Mouse (Mus musculus) left cerebral cortex, postnatal 36 days (tissue): ENCODE measurements around the gene Ube2ql1. TPM values are rescaled to one million over a fixed set of nuclear protein-coding genes. Genes with fewer than 3 reads are reported as not detected.

Source experiments
- DNase-seq, 2 experiments: peaks; one replicate each; pipeline ENCODE4 v3.0.0; 2021 to 2022; ENCODE audit warnings: low spot score in 2 of 2, mixed read lengths in 1 of 2
- intact Hi-C: fragments of 180-260 bp; cut with DNase I; formaldehyde crosslinking; loops from one replicate; pipeline ENCODE4 v1.15.1; 2025
- total RNA-seq, 2 experiments: library from RNA; stranded (reverse); gene quantifications; 2 replicates each; pipeline ENCODE4 v1.2.3; 2021

The Ube2ql1 gene
- 100 to 1,000 TPM; 209 to 239 TPM for total RNA-seq

DNA sequence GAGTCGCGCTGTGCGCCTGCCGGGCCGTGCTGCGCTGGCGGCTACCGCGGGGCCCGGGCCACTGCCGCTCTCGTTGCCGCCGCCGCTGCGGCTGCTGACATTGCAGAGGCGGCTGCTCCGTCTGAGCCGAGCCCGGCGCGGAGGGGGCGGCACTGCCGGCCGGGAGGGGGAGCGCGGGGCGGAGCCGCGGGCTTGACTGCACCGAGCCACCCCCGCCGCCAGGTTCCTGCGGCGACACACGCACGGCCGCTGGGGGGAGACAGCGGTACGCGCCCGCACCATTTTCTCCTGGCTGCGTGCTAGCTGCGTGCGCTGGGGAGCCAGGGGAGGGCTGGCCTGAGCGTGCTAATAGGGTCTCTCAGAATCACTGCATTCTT, at the start of gene Ube2ql1:
Gene Ube2ql1 (minus strand): TSS at position 131 of the 377 bp plus-strand sequence.
- DNase-seq: peak; percentile 94 to 97
- intact Hi-C loops: loop anchor here (2.0 to 5.0 kb wide), 6 partner anchors 38 to 843 kb away; no protein-coding TSS in a partner anchor

DNA sequence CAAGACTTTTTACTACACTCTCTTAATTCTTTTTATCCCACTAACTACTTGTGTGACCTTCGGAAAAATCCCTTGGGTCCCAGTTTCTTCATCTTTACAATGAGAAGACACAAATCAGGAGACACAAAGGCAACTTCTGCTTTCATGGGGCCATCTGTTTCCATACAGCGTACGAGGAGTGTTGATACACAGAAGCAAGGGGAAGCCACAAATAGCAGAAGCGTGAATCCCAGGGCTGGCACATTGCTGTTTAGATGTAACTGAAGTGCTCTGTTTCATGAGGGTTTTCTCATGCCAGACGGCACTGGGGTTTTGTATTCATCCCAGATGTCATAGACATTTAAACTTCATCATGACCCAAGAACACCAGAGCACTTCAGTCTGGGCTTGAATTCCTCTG, 49.0 kb upstream of the Ube2ql1 start:
- no peak for DNase-seq

DNA sequence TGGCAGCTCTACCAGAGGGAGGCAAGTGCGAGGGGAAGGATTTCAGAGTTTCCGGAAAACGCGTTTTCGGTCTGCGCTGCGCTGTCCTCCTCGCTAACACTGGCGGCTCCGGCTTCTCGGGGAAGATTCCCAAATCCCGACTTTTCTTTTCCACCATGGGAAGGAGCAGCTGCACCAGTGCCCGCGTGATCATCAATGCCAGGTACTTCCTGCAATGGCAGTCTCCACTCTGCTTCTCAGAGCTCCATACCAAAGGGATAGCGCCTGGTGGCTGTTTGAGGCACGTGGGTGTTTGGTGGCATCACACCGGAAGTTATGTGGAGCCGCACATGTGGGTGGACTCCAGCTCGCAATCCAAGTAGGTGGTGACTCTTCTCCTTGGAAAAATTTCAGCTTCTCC, 38.5 kb upstream of the Ube2ql1 start:
- intact Hi-C loops: loop anchor here (5.0 kb wide), 1 partner anchor 36 kb away; no protein-coding TSS in a partner anchor

More for the DNA sequence above, 49.0 kb upstream of the Ube2ql1 start:
- intact Hi-C loops: no loop called here

DNA sequence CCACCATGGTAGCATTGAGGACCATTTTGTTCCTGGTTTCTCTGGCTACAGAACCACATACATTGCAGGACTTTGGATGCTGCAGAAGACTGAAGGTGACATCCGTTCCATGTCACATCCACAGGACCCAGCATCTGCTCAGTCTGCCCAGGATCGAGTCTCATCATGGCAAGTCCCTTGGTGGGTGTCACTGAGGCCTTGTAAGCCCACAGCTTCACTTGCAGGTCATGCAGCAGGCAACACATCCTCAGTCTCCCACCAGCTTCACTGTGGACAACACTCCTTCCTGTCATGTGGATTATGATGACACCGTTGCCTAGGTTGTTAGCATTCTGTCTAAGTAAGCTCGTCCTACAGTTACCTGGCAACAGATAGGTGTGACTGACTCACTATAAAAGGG, 32.7 kb upstream of the Ube2ql1 start:
- DNase-seq: no peak
- intact Hi-C loops: no loop called here

More for the DNA sequence above, 38.5 kb upstream of the Ube2ql1 start:
- DNase-seq: peak; percentile 85 to 87

DNA sequence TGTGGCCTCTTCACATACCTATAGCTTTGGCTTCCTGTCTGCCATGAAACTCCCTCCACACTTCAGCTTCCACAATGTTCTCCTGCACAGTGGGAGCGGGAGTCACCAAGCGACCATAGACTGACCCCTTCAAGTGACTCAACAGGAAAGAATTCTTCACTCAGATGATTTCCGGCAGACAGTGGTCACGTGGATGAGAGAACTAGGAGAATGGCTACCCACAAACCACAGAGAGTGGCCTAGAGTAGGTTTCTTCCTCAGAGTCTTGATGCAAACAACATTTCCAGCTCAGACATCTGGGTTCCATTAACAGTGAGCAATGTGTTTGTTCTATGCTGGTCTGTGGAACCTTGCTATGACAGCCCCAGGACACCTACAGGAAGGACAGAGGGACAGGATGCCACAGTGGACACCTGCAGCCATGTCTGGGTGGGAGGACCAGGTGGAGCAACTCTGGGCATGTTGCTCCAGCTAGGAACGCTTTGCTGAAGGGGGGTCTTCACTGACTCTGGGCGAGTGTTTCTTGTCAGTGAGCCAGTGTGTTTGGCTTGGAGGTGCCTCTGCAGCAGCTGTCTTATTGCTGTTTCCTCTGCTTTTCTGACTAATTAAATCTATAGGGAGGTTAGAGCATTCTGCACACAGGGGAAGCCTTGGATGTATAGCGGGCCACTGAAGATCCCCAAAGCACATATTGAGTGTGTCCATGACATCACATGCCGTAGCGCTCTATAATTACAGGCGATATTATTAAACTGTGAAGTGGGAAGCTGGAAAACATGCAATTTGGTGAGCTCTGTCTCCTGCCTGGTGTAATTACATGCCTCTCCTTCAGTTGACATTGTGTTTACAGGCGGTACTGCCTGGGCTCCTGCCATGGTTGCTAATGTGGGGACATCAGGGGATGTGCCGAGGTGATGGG, 31.1 kb upstream of the Ube2ql1 start:
- intact Hi-C loops: no loop called here
- DNase-seq: no peak

DNA sequence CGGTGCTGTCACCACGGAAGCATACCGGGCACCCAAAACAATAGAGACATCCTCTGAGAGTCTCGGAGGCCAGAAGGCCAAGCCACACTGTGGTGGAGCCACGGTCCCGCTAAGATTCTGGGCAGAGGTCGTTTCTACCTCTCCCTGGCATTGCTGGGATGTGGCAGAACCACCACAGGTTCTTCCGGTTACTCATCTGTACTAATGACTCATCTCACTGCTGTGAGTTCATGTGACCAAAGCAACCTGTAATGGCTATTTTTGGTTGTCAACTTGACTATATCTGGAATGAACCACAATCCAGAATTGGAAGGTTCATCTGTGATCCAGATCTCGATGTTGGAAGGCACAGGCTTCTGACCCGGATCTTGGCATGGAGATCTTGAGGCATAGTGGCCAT, 28.5 kb upstream of the Ube2ql1 start:
- intact Hi-C loops: no loop called here
- no peak for DNase-seq

DNA sequence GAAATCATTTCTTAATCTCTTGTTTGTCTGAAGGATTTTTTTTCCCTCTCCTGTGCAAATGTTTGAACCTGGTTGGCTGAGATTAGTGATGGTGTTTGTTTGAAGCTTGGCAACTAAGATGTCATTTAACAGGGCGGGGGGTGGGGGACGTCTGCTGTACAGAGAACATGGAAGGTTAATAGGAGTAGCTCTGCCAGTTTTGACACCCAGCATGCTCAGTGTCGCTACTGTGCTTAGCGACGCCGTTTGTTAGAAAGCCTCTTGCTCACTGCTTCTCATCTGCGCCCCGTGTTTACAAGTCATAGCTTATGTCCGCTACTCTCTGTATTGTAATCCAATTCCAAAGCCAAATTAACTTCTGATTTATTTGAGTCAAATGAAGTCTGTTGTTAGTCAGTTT, 25.0 kb upstream of the Ube2ql1 start:
- intact Hi-C loops: no loop called here
- DNase-seq: no peak

DNA sequence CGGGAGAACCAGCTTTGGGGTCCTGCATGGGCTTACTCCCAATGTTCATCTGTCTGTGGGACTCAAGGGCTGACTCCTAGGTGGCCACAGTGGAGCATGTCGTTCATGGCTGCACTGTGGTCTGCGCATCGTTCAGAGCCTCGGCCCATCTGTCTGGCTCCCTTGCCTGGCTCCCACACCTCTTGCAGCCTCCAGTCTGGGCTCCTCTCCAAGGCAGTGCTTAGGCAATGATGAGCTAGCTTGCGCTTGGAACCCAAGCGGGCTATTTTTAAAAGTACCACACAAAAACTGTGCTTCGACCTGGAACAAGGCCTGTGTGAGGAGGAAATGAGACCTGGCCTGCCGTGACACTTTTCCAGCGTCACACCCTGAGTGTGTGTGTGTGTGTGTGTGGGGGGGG, 21.7 kb upstream of the Ube2ql1 start:
- peak; percentile 84 to 88 for DNase-seq
- intact Hi-C loops: no loop called here

DNA sequence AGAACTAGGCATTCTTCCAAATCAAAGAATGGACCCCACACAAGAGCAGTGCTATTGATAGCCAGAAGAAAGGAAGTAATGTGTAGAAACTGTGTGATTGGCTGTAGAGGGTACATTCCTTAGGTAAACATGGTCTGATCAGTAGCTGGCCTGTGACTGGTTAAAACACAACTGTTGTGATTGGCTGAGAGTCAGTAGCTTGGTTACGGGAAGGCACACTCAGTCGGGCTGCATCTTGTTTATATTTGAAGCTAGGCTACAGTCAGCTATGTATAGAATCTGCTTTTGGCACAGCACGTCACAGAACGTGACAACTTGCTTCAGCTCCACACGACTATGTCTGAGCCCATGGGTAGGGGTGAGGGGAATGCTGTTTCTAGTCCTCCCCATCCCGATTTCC, 19.3 kb upstream of the Ube2ql1 start:
- intact Hi-C loops: no loop called here
- DNase-seq: peak; percentile 36 to 46

DNA sequence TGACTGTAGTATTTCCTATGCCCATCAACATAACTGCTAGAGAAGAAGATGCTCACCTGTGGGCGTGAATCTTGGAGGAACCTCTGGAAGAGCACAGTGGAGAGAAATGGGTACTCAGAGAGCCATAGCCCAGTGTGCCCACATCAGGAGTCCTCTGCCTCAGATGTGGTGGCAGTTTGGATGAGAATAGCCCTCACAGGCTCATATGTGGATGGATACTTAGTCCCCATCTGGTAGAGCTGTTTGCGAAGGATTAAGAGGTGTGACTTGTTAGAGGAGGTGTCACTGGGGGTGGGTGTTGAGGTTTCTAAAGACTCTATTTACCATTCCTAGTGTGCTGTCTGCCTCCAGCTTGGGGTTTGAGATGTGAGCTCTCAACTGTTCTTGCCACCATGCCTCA, 13.2 kb upstream of the Ube2ql1 start:
- intact Hi-C loops: no loop called here
- no peak for DNase-seq

DNA sequence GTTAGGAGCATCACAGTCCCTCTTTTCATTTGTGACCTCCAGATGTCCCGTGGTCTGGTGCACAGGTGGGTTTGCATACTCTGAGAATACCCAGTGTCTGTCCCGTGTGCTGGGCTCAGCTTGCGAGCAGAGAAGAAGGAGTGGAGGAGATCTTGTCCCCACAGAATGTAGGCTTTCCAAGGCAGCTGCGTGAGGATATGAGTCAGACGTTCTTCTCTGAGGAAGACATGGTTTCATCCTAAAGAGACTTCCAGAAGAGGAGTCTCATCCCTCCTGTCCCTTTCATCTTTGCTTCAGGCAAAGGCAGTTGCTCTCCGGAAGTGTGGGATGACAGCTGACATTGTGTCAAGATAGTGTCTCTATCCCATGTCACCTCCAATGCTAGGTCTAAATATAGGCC, 11.8 kb upstream of the Ube2ql1 start:
- DNase-seq: no peak
- intact Hi-C loops: no loop called here

DNA sequence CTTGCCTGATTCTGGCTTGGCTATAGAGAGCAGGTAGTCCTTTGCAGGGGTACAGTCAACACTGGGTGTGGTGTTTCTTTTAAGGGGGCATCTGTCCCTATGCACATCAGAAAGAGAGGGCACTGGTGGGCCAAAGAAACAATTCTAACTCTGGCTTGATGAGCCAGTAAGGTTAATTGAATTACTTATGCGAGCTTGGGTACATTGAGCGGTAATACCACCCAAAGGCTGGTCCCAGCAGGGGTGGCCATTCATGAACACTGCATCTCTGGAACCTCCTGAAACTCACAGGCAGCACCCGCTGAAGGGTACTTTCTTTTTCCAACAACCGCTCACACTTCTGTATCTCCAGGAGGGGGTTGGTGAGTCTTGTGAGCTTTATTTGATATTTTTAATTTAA, 9.1 kb upstream of the Ube2ql1 start:
- intact Hi-C loops: no loop called here

DNA sequence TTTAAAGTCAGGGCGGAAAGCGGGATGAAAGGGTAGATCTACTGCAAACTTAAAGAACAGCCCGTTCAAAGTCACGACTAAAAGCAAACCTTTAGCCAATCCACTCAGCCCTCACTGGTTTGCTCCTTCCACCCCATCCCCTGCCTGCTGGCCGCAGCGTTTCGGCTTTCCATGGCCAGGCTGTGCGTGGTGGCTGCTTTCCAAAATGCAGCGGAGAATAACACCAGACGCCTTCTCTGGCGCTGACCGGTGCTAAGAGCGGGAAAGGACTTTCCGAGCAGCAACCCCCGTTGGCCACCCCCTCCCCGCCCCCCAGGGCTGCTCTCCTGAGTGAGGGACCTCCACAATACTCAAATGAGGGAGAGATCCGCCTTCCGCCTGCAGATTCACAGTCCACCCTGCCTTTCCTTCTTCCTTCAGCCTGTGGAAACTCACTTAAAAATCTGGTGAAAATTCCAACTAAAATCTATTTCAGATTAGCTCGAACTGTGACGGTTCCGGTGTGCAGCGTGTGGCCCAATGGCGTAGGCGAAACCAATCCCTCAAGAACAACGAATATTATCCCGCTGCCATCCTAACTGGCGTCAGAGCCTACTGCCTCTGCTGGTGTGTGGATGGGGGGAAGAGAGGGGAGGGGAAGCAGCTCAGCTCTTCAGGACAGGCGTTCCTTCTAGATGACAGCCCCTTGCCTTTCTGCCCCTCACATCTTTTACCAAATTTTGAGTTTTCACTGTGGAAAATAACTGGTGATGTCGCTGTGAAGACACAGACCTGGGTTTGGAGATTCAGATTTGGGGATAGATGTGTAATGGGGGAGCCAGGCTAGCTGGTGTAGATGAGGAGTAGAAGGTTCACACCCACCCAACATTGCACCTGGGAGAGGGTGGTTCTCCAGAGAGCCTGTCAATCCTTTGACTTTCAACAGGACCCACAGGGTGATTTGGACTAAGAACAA, 919 bp upstream of the Ube2ql1 start:
- DNase-seq: peak; percentile 65 to 77
- intact Hi-C loops: loop anchor here (2.0 to 5.0 kb wide), 4 partner anchors 37 to 492 kb away; no protein-coding TSS in a partner anchor

More for the DNA sequence above, 9.1 kb upstream of the Ube2ql1 start:
- no peak for DNase-seq

DNA sequence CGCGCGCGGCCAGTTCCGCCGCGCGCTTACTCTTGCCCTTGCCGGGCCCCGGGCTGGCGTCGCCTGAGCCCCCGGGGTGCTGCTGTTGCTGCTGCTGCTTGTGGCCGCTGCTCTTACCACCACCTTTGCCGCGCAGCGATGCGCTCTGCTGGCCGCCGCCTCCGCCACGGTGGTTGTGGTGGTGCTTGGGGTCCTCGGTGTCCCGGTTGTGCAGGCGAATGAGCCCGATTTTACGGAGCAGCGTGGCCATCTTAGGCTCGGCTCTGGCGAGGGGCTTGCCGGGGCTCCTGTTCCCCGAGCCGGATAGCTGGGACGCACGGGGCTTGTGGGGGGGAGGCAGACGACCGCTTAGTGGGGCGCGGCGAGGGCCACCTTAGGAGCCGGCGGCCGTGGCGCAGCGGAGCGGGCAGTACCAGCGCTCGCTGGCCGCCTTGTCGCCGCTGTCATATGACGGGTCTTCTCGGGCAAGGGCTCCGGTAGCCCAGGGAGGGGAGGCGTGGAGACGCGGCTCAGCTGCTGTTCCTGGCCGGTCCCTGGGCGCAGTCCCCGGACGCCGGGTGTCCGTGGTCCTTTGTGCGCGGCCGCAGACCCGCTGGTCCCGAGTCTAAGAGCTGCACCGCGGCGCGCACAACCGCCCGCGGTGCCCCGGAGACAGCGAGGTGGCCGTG, 464 bp downstream of the Ube2ql1 start:
- intact Hi-C loops: loop anchor here (2.0 to 5.0 kb wide), 2 partner anchors 42 to 844 kb away; no protein-coding TSS in a partner anchor
- DNase-seq: peak; percentile 54 to 71

DNA sequence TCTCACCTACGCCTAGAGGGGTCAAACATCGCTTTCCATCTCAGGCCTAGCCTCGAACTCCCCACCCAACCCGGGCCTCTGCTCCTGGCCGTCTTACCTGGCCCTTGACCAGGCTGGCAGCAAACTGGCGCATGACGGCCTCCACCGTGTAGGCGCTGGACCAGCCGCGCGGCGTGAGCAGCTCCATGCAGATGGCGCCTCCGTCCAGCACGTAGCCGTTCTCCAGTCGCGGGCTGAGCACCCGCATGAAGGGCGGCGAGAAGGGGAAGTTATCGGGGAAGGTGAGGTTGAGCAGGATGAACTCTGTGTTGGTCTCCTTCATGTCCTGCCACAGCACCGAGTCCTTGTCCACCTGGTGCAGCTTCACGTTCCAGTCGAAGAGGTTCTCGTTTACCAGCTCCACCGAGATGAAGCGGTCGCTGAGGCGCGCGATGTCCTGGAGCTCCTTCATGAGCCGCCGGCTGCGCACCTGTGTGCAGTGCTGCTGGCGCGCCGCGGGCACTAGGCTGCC, 1.2 kb downstream of the Ube2ql1 start:
- intact Hi-C loops: loop anchor here (2.0 to 5.0 kb wide), 2 partner anchors 41 to 844 kb away; no protein-coding TSS in a partner anchor
- peak; percentile 74 to 79 for DNase-seq

DNA sequence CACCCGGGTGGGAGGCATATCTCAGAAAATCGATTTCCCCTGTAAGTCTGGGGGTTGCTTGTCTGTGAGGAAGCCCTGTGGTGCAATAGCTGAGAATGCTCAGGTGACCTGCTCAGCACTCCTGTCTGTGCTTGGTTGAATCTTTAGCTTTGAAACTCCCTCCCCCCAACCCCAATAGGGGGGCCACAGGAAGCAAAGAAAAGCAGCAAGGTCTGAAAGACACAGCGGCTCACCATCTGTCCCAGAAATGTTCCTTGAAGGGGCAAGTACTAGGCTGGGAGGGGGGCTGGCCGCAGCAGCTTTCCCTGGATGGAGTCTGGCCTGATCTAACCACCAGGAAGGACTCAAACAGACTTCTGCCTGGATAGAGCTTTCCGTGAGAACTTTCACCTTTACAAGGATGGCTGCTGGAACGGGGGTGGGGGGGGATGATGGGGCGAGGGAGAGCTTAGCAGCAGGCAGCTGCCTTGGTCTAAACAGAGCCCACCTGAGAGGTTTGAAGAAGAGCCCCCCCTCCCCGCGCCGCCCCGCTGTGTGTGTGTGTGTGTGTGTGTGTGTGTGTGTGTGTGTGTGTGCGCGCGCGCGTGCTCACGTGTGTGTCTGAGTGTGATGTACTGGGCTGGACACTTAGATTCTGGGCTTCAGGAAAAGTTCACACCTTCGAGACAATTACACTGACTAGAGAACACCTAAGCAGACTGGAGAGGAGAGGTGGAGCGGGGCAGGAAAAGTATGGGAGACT, 2.1 kb downstream of the Ube2ql1 start:
- intact Hi-C loops: loop anchor here (2.0 to 5.0 kb wide), 2 partner anchors 40 to 845 kb away; no protein-coding TSS in a partner anchor
- no peak for DNase-seq

DNA sequence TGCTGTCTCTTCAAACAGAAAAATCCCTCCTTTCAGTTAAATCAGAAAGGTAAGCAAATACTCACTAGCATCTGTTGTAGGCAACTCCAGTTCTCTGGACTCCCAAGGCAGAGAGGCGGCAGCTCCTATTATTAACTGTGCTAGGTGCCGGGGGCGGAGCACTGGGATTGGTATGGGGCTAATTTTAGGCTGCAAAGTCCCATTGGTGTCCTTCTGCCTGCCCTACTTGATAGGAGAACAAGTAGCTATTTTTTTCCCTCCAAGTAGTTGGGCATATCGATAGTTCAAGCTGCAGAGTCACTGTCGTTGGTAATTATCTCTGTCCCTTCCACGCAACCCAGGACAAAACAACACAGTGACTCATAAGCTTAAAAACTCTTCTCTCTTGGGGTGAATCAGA, 7.1 kb downstream of the Ube2ql1 start:
- DNase-seq: peak in 1 of 2 experiments; percentile 46
- intact Hi-C loops: no loop called here

DNA sequence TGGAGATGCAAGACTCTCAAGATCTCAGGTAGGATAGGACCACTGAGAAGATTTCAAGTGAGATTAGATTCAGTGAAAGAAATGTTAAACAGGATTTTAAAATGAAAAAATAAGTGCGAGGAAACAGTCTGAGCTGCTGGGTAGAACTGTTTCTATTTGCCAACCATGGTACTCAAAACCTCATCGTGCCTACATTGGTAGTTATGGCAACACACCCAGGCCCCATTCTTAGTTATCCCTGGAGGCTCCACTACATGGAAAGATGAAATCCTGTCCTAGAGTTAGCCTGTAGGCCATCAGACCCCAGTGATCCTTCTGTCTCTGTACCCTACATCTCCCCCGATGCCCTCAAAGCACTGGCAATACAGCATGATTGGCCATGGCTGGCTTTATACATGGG, 14.3 kb downstream of the Ube2ql1 start:
- intact Hi-C loops: no loop called here
- DNase-seq: no peak
